Mouse (Mus musculus): ENCODE measurements around the gene Tbc1d7. TPM values are rescaled to one million over a fixed set of nuclear protein-coding genes. Genes with fewer than 3 reads are reported as not detected.
A peak's percentile ranks its signal among the peaks of the same experiment; 100 is the strongest.

The Tbc1d7 gene
- 54.3 and 54.8 TPM in 2 replicates for polyA plus RNA-seq (2015; fragmentation: Nextera tagmentation; extraction: Ambion mirVana)

DNA sequence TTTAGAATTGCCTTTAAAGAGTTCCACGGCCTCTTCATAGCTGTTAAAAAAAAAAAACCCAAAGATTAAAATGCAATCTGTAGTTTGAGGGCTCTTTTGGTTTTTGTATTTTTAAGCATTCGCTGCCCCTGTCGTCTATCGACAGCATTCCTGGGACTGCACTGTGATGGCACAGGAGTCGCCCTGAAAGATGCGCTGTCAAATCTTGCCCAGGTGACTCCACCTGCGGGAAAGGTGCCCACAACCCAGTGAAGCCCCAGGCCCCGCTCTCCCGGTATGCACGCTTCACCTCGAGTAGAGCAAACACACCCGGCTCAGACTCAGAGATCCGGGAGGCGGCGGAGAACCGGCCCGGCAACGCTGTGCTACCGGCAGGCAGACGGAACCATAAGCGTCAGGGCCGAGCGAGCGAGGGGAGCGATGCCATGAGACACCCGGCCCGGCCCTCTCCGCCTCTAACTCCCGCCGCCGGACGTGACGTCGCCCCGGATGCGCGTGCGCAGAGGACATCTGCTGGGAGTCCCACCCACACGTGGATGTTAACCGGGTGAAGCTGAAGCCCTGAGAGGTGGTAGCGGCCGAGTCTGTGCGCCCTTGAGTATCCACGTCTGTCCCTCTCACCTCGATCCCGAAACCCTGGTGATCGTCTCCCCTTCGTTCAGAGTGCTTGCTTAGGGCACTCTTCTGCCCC lies at the start of gene Tbc1d7:
Gene Tbc1d7 (minus strand): TSS at position 482 of the 691 bp plus-strand sequence.
- H3K27me3 ChIP-seq = no peaks in the 10 kb centered on the region
- peak; percentile 91 for ATAC-seq (ENCODE audit: insufficient number of reproducible peaks, insufficient read depth, low FRiP score, low TSS enrichment, low read depth)
- H3K27ac ChIP-seq = peak within 1 kb of the TSS; percentile 83
- H3K36me3 ChIP-seq = 0 out of 2 replicates have a peak, but pooled peaks cover 4% of the 10 kb centered on the region
- WGBS = under 1% methylated on average over 48 of the region's 48 CpGs
- peak within 1 kb of the TSS; percentile 67 for H3K4me2 ChIP-seq
- peak within 1 kb of the TSS; percentile 70 for H3K4me3 ChIP-seq
- H3K9ac ChIP-seq = peak within 1 kb of the TSS; percentile 89
- H3K9me3 ChIP-seq = no peaks in the 10 kb centered on the region
- peaks cover 8% of the 10 kb centered on the region for H3K4me1 ChIP-seq

DNA sequence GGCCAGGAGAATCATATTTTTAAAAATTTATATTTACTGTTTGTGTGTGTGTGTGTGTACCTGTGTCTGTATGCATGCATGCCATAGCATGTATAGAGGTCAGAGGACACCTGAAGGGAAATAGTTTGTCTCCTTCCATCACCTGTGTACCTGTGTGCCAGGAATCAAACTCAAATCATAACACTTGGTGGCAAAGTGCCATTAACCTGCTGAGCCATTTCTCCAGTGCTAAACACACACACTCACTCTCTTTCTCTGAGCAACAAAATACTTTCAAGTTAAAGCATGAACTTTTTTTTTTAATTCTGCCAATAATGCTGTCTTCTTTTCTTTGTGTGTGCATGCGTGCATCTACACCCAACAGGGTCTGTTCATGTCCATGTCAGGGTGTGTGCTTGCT lies 49.3 kb upstream of the Tbc1d7 start:
- no peak overlapping the region for H3K9ac ChIP-seq
- H3K4me1 ChIP-seq = peaks cover 15% of the 10 kb centered on the region
- WGBS = 81% methylated on average over 1 of the region's 1 CpGs
- no peaks in the 10 kb centered on the region for H3K36me3 ChIP-seq
- H3K4me3 ChIP-seq = no peak overlapping the region
- no peak overlapping the region for H3K4me2 ChIP-seq
- no peak for ATAC-seq (ENCODE audit: insufficient number of reproducible peaks, insufficient read depth, low FRiP score, low TSS enrichment, low read depth)
- no peak overlapping the region for H3K27ac ChIP-seq
- no peaks in the 10 kb centered on the region for H3K9me3 ChIP-seq
- H3K27me3 ChIP-seq = no peaks in the 10 kb centered on the region

DNA sequence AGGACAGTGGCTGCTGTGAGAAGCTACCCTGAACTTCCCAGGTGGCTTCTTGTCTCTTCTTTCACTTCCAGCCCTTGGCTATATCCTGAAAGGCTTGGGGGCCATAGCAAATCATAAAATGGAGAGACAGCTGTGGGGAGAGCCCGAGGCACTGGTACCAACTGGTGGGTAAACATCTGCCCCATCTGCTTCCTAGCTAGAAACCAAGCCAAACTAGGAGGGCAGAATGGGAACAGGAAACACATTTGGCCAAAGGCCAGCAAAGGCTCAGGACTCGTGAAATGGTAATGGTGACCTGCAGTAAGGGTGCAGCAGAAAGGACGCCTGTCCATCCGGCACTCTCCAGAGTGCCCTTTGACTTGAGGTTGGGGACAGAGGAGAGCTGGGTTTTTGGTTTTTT lies 47.5 kb upstream of the Tbc1d7 start:
- Histone ChIP-seq H3K4me2 (no peak overlapping the region), H3K36me3 (no peaks in the 10 kb centered on the region), H3K9ac (no peak overlapping the region), H3K9me3 (no peaks in the 10 kb centered on the region), H3K27me3 (no peaks in the 10 kb centered on the region), H3K27ac (no peak overlapping the region), H3K4me3 (no peak overlapping the region), H3K4me1 (peaks cover 21% of the 10 kb centered on the region)
- no peak for ATAC-seq (ENCODE audit: insufficient number of reproducible peaks, insufficient read depth, low FRiP score, low TSS enrichment, low read depth)
- WGBS = 51% methylated on average over 4 of the region's 4 CpGs

DNA sequence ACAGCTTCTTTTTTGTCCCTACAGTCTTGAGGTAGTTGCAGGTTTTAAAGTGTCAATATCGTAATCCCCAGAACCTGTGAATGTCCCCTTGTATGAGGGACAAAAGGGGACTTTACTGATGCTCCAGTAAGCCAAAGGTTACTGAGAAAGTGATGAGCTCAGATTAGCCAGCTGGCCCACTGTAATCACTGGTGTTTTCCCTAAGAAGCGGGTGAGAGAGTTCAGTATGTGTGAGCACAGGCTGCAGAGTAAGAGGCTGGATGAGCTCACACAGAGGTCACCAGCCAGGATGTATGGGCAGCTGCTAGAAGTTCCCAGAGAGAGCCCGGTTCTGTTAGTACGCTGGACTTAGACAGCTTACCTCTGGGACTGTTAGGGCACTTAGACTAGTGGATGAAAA lies 47.0 kb upstream of the Tbc1d7 start:
- H3K36me3 ChIP-seq = no peaks in the 10 kb centered on the region
- H3K9ac ChIP-seq = no peak overlapping the region
- ATAC-seq (ENCODE audit: insufficient number of reproducible peaks, insufficient read depth, low FRiP score, low TSS enrichment, low read depth) = no peak
- WGBS = 67% methylated on average over 4 of the region's 4 CpGs
- H3K9me3 ChIP-seq = no peaks in the 10 kb centered on the region
- no peaks in the 10 kb centered on the region for H3K27me3 ChIP-seq
- no peak overlapping the region for H3K27ac ChIP-seq
- no peak overlapping the region for H3K4me3 ChIP-seq
- H3K4me2 ChIP-seq = no peak overlapping the region
- H3K4me1 ChIP-seq = peaks cover 21% of the 10 kb centered on the region

DNA sequence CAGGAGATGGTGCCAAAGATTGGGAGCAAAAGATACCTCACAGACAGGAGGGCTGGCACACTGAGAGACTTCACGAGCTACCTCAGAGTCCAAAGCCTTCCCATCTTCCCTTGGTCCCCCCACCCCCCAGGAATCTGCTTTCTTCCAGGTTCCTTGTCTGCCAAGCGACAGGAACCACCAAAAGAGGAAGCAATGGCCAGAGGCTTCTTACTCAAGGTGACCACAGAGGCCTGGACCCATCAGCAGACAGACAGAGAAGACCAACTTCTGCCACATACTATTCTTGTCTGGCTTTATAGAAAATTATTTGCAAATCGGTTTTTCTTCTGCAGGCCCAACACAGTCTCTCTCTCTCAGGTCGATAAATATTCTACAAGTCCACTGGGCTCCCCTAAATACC lies 46.4 kb upstream of the Tbc1d7 start:
- no peak overlapping the region for H3K4me2 ChIP-seq
- peaks cover 21% of the 10 kb centered on the region for H3K4me1 ChIP-seq
- no peak overlapping the region for H3K4me3 ChIP-seq
- no peaks in the 10 kb centered on the region for H3K9me3 ChIP-seq
- no peak overlapping the region for H3K9ac ChIP-seq
- no peak overlapping the region for H3K27ac ChIP-seq
- no peaks in the 10 kb centered on the region for H3K36me3 ChIP-seq
- H3K27me3 ChIP-seq = no peaks in the 10 kb centered on the region
- ATAC-seq (ENCODE audit: insufficient number of reproducible peaks, insufficient read depth, low FRiP score, low TSS enrichment, low read depth) = no peak
- WGBS = 73% methylated on average over 4 of the region's 4 CpGs

DNA sequence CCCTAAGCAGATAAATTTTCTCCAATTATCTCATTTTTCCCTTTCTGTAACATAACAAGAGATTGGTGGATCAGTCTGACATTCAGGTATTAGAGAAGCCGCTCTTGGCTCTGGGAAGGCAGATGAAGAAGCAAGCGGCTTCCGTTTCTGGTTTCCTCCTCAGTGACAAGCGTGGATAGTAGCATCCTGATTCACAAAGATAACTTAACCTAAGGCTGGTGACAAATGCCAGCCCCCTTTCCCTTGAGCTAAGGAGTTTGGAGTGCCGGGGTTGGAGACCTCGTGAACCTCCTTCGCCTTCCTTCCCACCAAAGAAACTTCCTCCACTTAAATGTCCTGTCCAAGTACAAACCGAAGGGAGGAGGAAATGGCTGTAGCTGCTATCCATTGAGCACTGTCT lies 45.8 kb upstream of the Tbc1d7 start:
- Histone ChIP-seq H3K27ac (no peak overlapping the region), H3K4me3 (no peak overlapping the region), H3K36me3 (no peaks in the 10 kb centered on the region), H3K9me3 (no peaks in the 10 kb centered on the region), H3K4me1 (peaks cover 21% of the 10 kb centered on the region), H3K4me2 (no peak overlapping the region), H3K27me3 (no peaks in the 10 kb centered on the region), H3K9ac (no peak overlapping the region)
- 83% methylated on average over 8 of the region's 8 CpGs for WGBS
- no peak for ATAC-seq (ENCODE audit: insufficient number of reproducible peaks, insufficient read depth, low FRiP score, low TSS enrichment, low read depth)

DNA sequence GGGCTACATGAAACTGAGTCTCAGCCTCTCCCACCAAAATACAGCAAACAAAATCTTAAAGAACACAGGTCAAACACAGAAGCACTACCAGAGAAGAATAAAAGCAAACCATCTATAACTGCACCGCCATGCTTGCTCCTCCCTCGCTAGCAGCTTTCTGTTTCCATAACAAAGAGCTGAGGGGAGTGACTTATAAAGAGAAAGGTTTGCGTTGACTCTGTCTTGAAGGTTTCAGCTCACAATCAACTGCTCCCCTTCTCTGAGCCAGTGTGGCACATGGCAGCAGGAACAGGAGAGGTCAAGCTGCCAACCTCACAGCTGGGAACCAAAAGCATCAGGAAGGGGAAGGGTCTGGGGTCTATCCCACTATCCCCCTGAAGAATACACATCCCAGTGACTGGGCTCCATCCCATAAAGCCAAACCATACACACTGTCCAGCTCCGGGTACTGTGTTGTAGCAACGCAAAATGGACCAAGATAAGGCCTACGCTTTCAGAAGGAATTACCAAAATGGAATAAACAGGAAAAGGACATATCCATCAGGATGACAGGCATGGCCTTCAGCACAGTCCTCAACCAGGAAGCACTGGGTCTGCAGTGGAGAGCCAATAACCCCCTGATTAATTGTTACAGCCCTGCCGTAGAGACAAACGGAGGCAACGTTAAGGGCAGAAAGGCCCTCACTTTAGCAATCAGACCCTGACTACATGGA lies 44.8 kb upstream of the Tbc1d7 start:
- Histone ChIP-seq H3K27me3 (no peaks in the 10 kb centered on the region), H3K4me1 (peaks cover 21% of the 10 kb centered on the region), H3K4me2 (no peak overlapping the region), H3K4me3 (no peak overlapping the region), H3K27ac (no peak overlapping the region), H3K9me3 (no peaks in the 10 kb centered on the region), H3K36me3 (no peaks in the 10 kb centered on the region), H3K9ac (no peak overlapping the region)
- ATAC-seq (ENCODE audit: insufficient number of reproducible peaks, insufficient read depth, low FRiP score, low TSS enrichment, low read depth) = no peak
- WGBS = 77% methylated on average over 9 of the region's 9 CpGs

DNA sequence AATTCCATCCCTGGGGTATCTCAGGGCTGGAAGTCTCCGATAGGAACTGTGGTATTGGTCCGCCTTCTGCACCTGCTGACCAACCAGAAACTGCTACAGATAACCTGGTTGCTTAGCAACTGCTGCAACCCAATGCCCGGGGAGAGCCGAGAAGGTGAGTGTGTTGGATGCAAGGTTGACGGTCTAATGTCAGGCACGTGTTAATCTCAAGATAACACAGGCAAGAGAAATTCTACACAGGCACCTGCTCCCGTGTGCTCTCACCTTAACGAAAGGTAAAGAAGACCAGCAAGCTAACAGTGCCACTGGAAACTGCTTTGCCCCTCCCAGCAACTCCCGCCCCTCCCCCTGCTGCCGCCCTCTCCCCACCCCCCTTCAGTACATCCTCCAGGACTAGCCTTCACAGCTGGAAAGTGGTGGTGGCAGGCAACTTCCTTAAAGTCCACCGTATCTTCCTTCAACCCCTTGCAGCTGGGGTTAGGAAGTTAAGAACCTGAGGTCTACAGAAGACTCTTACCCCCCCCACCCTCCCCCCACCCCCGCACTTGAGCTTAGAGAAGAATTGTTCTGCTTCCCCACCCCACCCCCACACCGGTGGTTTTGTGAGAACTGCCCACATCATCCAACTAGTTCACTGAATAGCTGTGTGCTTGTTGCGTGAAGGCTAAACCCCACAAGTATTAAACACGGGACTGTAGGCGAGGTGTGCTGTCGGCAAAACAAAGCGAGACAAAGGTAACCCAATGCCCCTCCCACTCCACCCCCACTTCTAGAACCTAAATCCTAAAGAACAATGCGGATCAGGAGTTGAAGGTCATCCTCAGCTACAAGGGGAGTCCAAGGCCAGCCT lies 44.1 kb upstream of the Tbc1d7 start:
- H3K4me1 ChIP-seq = peaks cover 25% of the 10 kb centered on the region
- WGBS = 18% methylated on average over 19 of the region's 19 CpGs
- ATAC-seq (ENCODE audit: insufficient number of reproducible peaks, insufficient read depth, low FRiP score, low TSS enrichment, low read depth) = no peak
- no peaks in the 10 kb centered on the region for H3K9me3 ChIP-seq
- peak overlapping the region; percentile 34 for H3K4me2 ChIP-seq
- no peak overlapping the region for H3K4me3 ChIP-seq
- no peaks in the 10 kb centered on the region for H3K36me3 ChIP-seq
- H3K27me3 ChIP-seq = no peaks in the 10 kb centered on the region
- no peak overlapping the region for H3K9ac ChIP-seq
- H3K27ac ChIP-seq = no peak overlapping the region

DNA sequence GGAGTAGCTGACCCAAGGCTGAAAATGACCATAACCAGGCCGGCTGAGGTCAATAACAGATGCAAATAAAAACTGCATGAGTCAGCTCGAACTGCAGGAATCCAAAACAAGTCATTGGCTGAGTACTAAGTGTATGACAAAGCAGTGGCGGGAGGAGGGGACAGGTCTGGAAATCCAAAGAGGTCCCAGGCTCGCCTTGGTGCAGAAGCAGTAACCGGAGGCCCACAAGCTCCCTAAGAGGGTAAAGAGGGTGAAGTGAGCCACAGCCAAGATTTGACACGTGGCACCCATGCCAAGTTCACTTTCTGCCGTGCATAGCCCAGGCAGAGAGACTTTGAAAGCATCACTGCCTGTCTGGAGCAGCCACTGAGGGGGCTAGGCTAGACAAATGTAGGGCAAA lies 41.0 kb upstream of the Tbc1d7 start:
- 65% methylated on average over 7 of the region's 7 CpGs for WGBS
- no peak overlapping the region for H3K4me3 ChIP-seq
- no peak for ATAC-seq (ENCODE audit: insufficient number of reproducible peaks, insufficient read depth, low FRiP score, low TSS enrichment, low read depth)
- H3K4me2 ChIP-seq = no peak overlapping the region
- H3K9ac ChIP-seq = no peak overlapping the region
- H3K9me3 ChIP-seq = no peaks in the 10 kb centered on the region
- H3K4me1 ChIP-seq = peaks cover 16% of the 10 kb centered on the region
- H3K36me3 ChIP-seq = no peaks in the 10 kb centered on the region
- H3K27me3 ChIP-seq = no peaks in the 10 kb centered on the region
- no peak overlapping the region for H3K27ac ChIP-seq

DNA sequence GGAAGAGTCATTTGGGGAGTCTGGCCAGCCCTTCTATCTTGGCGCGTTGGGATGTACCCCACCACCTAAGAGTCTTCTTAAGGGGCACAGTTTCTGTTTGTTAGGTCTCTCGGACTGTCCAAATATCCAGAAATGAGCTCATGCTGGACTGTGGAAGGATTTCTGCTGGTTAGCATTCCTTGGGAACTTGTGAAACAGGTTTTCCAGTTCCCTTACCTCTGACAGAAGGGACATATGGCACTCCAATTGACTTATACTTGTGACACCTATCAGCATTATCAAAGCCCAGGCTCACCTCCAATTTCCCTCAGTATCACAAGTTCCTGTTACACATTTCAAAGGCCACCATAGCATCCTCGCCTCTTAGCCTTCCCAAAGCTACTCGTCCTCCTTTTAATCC lies 39.7 kb upstream of the Tbc1d7 start:
- WGBS = 75% methylated on average over 5 of the region's 5 CpGs
- H3K36me3 ChIP-seq = no peaks in the 10 kb centered on the region
- H3K9me3 ChIP-seq = no peaks in the 10 kb centered on the region
- peaks cover 21% of the 10 kb centered on the region for H3K4me1 ChIP-seq
- no peak overlapping the region for H3K4me2 ChIP-seq
- H3K27ac ChIP-seq = no peak overlapping the region
- no peak overlapping the region for H3K9ac ChIP-seq
- ATAC-seq (ENCODE audit: insufficient number of reproducible peaks, insufficient read depth, low FRiP score, low TSS enrichment, low read depth) = no peak
- H3K27me3 ChIP-seq = no peaks in the 10 kb centered on the region
- H3K4me3 ChIP-seq = no peak overlapping the region

DNA sequence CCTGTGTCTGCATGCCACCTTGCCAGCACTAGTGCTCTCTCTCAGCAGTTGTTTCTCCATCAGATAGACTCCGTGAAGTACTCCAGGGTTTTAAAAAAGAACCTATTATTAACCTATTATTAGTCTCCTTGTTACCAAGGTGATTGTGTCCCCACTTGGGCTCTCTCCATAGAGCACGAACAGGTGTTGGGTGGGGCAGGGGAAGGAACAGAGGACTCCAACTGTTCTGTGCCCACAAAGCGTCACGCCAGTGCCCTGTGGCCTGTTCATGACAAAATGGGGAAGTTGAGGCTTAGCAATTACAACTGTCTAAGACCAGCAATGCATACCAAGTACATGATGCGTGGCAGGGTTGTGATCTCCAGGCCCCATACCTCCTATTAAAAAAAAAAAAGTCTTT lies 38.3 kb upstream of the Tbc1d7 start:
- no peaks in the 10 kb centered on the region for H3K36me3 ChIP-seq
- no peak for ATAC-seq (ENCODE audit: insufficient number of reproducible peaks, insufficient read depth, low FRiP score, low TSS enrichment, low read depth)
- no peak overlapping the region for H3K4me2 ChIP-seq
- no peaks in the 10 kb centered on the region for H3K27me3 ChIP-seq
- H3K4me3 ChIP-seq = no peak overlapping the region
- H3K27ac ChIP-seq = no peak overlapping the region
- no peaks in the 10 kb centered on the region for H3K9me3 ChIP-seq
- no peak overlapping the region for H3K9ac ChIP-seq
- H3K4me1 ChIP-seq = peaks cover 15% of the 10 kb centered on the region; the same call in 1 of the 2 replicates
- 80% methylated on average over 5 of the region's 5 CpGs for whole genome bisulfite sequencing

Data from embryonic facial prominence, embryonic 13.5 days (tissue).